Mouse (Mus musculus) retina, adult 2 months (tissue): ENCODE data around the gene Ccdc3.

Source experiments
- DNase-seq: peaks from one replicate; pipeline ENCODE4 v3.0.0-alpha.2; 2012; ENCODE audit warnings: low read depth, low spot score

The Ccdc3 gene

GRCm38 (mm10) chr2:5161002-5161745 lies 23.6 kb downstream of the Ccdc3 start:
- no peak for DNase-seq

DNA sequence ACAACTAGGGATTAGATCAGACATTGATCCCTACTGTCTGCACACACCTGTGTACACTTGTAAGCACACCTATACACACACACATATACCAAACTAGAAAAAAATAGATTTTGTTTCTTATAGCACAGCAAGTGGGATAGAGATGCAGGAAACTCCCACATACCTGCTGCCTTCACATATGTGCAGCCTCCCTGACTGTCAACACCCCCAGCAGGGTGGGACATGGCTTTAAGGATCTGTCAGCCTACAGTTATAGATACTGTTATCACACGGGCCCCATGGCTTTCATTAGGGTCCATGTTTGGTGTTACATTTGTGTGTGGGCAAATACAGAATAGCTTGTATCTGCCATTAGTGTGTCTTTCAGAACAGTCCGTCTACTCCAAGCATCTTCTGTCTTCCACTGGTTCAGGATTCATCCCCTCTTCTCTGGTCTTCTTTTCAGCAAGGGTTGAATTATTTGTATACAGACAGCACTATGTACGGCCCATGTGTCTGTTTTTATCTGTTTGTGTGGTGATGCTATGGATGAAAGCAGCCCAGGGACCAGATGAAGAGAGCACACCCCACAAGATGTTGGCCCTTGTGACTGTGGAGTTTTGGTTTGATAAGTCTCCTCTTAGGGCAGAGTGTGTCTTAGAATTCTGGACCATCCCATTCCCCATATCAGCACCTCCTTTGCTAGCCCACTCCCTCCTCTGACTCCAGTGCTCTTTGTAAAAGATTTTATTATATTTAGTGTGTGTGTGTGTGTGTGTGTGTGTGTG lies 24.5 kb downstream of the Ccdc3 start:
- DNase-seq = no peak

- no peak for DNase-seq
Measured at GRCm38 (mm10) chr2:5162756-5163155, 25.2 kb downstream of the Ccdc3 start.

GRCm38 (mm10) chr2:5165941-5166361 lies 28.4 kb downstream of the Ccdc3 start:
- no peak for DNase-seq

DNA sequence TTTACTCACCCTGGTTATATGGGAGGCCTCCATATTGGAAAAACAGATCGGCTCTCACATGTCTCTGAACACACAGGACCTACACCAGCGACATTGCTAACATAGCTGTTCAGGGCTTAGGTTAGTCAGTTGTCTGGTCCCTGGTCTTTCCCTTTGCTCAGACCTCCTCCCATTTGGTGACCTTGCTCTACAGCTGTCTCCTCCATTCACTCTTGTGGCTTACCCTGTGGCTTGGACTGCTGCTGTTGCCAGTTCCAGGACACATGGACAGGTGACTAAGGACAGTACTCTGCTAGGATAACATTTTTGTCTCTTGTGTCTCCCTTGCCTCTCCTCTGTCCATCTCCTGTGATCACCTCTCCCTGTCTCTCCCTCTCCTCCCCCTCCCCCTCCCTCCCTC lies 29.2 kb downstream of the Ccdc3 start:
- DNase-seq = no peak

GRCm38 (mm10) chr2:5170815-5171214 lies 33.2 kb downstream of the Ccdc3 start:
- DNase-seq = no peak

GRCm38 (mm10) chr2:5171301-5172000 lies 33.9 kb downstream of the Ccdc3 start:
- no peak for DNase-seq

- DNase-seq = no peak
Measured at GRCm38 (mm10) chr2:5172773-5173172, 35.2 kb downstream of the Ccdc3 start.

GRCm38 (mm10) chr2:5174716-5175115 lies 37.1 kb downstream of the Ccdc3 start:
- no peak for DNase-seq

DNA sequence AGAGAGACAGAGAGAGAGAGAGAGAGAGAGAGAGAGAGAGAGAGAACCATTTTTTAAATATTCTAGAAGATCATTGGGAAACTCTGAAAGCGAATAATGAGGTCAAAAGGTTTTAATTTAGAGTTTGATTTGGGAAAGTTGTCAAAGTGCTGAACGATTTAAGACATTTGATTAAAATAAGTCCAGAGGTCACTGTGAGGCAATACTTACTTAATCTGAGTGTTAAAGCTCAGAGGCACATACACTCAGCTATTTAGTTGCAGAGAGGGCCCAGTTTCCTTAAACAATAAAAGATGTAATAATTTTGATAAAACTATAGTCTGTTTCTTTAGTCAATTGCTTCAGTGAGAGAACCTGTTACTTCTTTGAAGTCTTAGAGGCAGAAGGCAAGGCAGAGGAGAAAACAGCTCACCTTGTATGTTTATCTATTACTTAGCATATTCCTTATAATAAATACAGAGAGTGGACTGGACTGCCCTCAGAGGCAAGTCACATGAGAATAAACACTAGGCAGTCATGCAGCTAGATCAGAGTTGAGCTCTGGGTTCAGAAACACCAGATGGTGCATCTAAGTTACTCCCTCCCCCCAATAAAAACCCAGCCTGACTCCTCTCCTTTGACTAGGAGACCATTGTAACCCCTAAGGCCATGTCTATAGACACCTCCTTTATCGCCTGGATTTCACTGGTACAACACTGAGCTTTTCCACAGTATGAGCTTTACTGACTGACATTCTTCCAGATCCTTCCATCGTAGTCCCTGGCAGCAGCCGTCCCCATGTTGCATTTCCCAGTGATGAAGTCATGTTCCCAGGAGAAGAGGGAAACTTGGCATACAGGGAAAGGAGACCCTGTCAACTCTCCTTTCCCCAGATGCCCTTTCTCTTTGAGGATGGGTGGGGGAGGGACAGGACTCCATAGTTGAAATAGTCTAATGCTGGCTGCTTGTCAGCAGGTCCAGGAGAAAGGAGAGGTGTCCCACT lies 44.2 kb downstream of the Ccdc3 start:
- DNase-seq = no peak

DNA sequence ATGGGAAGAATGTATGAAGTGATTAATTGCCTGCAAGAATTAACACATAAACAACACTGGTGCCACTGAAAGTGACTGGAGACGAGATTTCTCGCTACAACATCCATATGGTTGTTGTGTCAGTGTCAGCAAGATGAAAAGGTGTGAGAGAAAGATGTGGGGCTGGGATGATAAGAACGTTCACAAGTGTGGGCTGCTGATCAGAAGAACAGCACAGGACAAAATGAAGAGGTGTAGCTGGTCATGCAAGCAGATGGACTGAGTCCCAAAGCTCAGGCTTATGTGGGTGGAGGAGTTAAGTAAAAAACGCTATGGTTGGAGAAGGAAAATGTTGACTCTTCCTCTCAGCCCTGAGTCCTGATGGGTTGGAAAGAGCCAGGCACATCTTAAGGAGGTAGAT lies 46.6 kb downstream of the Ccdc3 start:
- no peak for DNase-seq

- DNase-seq = no peak
Measured at GRCm38 (mm10) chr2:5185631-5186030, 48.1 kb downstream of the Ccdc3 start.

DNA sequence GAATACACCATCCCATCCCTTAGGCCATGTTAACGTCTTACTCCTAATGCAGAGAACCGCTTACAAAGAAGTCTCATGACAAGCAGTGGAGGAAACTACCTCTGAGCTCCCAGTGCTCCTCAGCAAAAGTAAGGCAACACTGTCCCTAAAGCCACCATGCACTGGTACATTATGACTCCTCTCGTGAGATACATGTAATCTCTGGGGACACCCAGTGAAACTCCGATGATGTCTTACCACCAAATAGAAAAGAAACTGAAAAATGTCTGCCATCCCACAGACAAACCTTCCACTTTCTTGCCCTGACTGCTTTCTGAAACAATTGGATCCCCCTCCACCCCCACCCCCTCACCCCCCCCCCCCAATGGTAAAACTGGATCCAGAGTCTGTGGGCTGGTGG lies 54.6 kb downstream of the Ccdc3 start:
- no peak for DNase-seq

DNA sequence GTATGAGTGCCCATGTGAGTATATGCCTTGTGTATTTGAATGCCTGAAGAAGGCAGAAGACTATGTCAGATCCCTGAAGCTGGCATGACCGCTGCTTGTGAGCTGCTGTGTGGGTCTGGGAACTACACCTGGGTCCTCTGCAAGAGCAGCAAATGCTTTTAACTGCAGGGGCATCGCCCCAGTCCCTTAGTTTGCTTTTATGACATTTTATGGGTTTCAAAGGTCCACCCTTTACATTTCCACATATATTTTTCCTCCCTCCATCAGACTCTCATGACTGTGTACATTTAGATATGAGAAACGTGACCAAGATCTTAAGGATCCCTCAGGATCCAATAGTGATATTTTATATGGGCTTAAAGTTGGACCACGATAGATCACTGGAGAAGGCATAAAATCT lies 55.5 kb downstream of the Ccdc3 start:
- no peak for DNase-seq

DNA sequence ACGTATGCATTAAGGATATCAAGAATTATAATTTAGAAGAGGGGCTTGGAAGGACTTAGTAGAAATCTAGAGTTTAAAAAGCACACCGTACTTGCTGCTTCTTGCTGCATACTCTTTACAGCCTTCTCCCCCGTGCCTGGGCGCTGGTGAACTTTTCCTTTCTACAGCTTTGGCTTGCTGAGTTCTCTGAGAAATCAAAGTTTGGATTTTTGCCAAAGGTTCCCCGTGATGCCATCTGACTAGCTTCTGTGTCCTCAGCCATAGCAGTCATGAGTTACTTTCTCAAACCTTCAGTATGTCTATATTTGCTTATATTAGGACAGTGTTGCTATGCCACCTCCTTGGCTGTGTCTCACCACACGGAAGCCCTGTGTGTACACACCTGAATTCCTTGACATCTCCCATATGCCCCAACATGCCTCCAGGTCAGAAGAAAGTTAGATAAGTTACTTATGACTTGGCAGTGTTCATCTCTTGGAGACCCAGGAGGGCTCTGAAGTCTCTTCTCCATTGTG lies 57.2 kb downstream of the Ccdc3 start:
- no peak for DNase-seq

GRCm38 (mm10) chr2:5197486-5197885 lies 59.9 kb downstream of the Ccdc3 start:
- DNase-seq = no peak

DNA sequence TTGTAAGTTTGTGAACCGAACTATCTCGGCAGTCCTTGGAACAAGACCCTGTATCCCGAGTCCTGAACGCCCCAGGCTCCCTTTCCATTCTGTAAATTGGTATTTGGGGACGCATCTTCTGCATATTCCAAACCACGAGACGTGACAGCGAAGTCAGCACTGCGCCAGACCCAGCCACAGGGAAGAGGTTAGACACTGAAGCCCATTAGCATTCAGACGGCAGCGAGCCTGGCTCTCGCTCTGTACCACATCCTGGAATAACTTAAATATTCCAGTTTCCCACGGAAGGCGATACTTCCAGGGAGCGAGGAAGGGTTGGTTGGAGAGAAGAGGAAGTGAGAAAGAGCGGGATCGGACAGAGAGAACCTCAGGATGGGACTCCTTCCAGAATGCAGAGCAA lies 61.7 kb downstream of the Ccdc3 start:
- DNase-seq = no peak

GRCm38 (mm10) chr2:5200817-5201364 lies 63.3 kb downstream of the Ccdc3 start:
- no peak for DNase-seq

GRCm38 (mm10) chr2:5203146-5203545 lies 65.6 kb downstream of the Ccdc3 start:
- no peak for DNase-seq

GRCm38 (mm10) chr2:5204941-5205340 lies 67.4 kb downstream of the Ccdc3 start:
- DNase-seq = no peak

GRCm38 (mm10) chr2:5206651-5207050 lies 69.1 kb downstream of the Ccdc3 start:
- no peak for DNase-seq
